Mouse (Mus musculus) midbrain, embryonic 15.5 days (tissue): ENCODE measurements around the gene Coq2. TPM values are rescaled to one million over a fixed set of nuclear protein-coding genes. Genes with fewer than 3 reads are reported as not detected.

Source experiments
- ATAC-seq: fragments of 200-750 bp; cut with Nextera tagmentation; replicated peaks from 2 replicates; pipeline ENCODE4 v1.8.0; 2017; ENCODE audit warnings: moderate TSS enrichment
- H3K27ac ChIP-seq: fragments of 300-500 bp; sonication (generic); 2 replicates; pipeline ENCODE4 v1.5.1; 2015; ENCODE audit warnings: mild to moderate bottlenecking, inconsistent platforms
- H3K27me3 ChIP-seq: fragments of 300-500 bp; sonication (generic); replicated peaks from 2 replicates; pipeline ENCODE4 v1.6.1; 2015; ENCODE audit warnings: inconsistent platforms
- H3K36me3 ChIP-seq: fragments of 300-500 bp; sonication (generic); replicated peaks from 2 replicates; pipeline ENCODE4 v1.6.1; 2015; ENCODE audit warnings: inconsistent platforms
- H3K4me1 ChIP-seq: fragments of 300-500 bp; sonication (generic); 2 replicates; pipeline ENCODE4 v1.6.1; 2015; ENCODE audit warnings: inconsistent platforms
- H3K4me2 ChIP-seq: fragments of 300-500 bp; sonication (generic); 2 replicates; pipeline ENCODE4 v1.6.1; 2015; ENCODE audit warnings: inconsistent platforms, mild to moderate bottlenecking, moderate library complexity
- H3K4me3 ChIP-seq: fragments of 300-500 bp; sonication (generic); 2 replicates; pipeline ENCODE4 v1.5.1; 2015; ENCODE audit warnings: mild to moderate bottlenecking, inconsistent platforms
- H3K9ac ChIP-seq: fragments of 300-500 bp; sonication (generic); 2 replicates; pipeline ENCODE4 v1.6.1; 2015; ENCODE audit warnings: mild to moderate bottlenecking, inconsistent platforms
- H3K9me3 ChIP-seq: fragments of 300-500 bp; sonication (generic); 2 replicates; pipeline ENCODE4 v1.6.1; 2016; ENCODE audit warnings: inconsistent platforms
- WGBS: fragments of 180-500 bp; shearing (Covaris S2); methylation state at CpG from one replicate; pipeline ENCODE4 v1.1.7; 2015; ENCODE audit warnings: mixed read lengths; 5-methylcytosine and 5-hydroxymethylcytosine counted together
- polyA plus RNA-seq: library from polyadenylated mRNA; unstranded; fragments of >200 nt; fragmentation: Nextera tagmentation; extraction: Ambion mirVana; gene quantifications from 2 replicates; pipeline ENCODE4 v1.2.1, GENCODE M21; 2015

Coq2 gene
- polyA plus RNA-seq, 1 experiment from 2014 or later = 49.2 TPM

DNA sequence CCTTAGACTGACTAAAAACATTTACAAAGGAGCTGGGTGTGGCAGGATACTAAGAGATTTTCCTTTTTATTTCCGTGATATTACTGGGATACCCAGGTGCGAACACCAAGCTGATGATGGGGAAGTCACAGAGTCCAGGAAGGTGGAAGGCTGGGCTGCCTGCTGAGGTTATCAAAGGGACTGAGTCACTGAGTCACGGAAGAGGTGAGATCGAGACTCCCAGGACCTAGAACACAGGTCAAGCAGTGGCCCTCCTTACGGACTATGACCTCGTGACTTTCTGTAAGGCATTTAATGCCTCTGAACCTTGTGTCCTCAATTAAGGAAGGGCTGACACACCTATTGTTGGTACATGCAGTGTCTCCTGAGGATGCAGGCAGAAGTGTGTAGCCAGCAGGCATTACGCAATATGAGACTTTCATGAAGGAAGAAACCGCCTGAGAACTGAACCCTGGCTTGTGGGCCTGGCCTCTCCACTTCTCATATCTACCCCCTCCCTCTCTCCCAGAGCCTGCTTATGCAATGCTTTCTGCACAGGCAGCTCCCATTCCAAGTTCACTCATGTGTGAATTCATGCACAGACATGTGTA lies 42.3 kb downstream of the Coq2 start:
- WGBS = 89% methylated on average over 8 of the region's 8 CpGs
- no peaks in the 10 kb centered on the region for H3K27me3 ChIP-seq
- H3K27ac ChIP-seq = no peak overlapping the region
- H3K4me3 ChIP-seq = no peak overlapping the region
- no peak overlapping the region for H3K9ac ChIP-seq
- no peaks in the 10 kb centered on the region for H3K4me1 ChIP-seq
- no peak for ATAC-seq
- H3K4me2 ChIP-seq = no peak overlapping the region
- H3K36me3 ChIP-seq = no peaks in the 10 kb centered on the region
- no peaks in the 10 kb centered on the region for H3K9me3 ChIP-seq

GRCm38 (mm10) chr5:100628807-100629206 lies 46.1 kb downstream of the Coq2 start:
- WGBS = 91% methylated on average over 4 of the region's 4 CpGs
- H3K9ac ChIP-seq = no peak overlapping the region
- H3K9me3 ChIP-seq = no peaks in the 10 kb centered on the region
- H3K4me2 ChIP-seq = no peak overlapping the region
- ATAC-seq = no peak
- no peaks in the 10 kb centered on the region for H3K27me3 ChIP-seq
- no peak overlapping the region for H3K4me3 ChIP-seq
- no peaks in the 10 kb centered on the region for H3K4me1 ChIP-seq
- no peaks in the 10 kb centered on the region for H3K36me3 ChIP-seq
- H3K27ac ChIP-seq = no peak overlapping the region

DNA sequence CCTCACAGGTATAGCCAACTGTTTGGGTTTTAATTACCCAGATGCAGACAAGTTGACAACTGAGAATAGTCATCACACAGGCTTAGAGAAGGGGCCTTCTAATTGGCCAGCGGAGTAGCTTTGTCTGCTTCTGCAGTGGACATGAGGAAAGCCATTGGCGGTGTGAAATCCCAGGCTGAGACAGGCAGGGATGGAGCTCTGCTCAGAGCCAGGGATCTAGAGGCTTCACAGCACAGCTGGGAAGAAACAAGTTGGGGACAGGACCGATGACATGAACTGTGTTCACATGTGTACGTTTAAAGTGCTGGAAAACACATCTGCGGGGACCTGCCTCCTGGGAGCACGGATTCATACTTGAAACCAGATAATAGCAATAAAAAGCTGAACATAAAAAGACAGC lies 48.4 kb downstream of the Coq2 start:
- no peak overlapping the region for H3K4me3 ChIP-seq
- 71% methylated on average over 6 of the region's 6 CpGs for WGBS
- H3K9ac ChIP-seq = no peak overlapping the region
- no peaks in the 10 kb centered on the region for H3K36me3 ChIP-seq
- no peak overlapping the region for H3K27ac ChIP-seq
- no peaks in the 10 kb centered on the region for H3K4me1 ChIP-seq
- H3K4me2 ChIP-seq = no peak overlapping the region
- H3K9me3 ChIP-seq = no peaks in the 10 kb centered on the region
- ATAC-seq = no peak
- no peaks in the 10 kb centered on the region for H3K27me3 ChIP-seq

- no peak overlapping the region for H3K27ac ChIP-seq
- ATAC-seq = no peak
- no peak overlapping the region for H3K9ac ChIP-seq
- H3K36me3 ChIP-seq = no peaks in the 10 kb centered on the region
- no peak overlapping the region for H3K4me2 ChIP-seq
- H3K9me3 ChIP-seq = no peaks in the 10 kb centered on the region
- no peaks in the 10 kb centered on the region for H3K27me3 ChIP-seq
- no peak overlapping the region for H3K4me3 ChIP-seq
- 85% methylated on average over 9 of the region's 9 CpGs for WGBS
- no peaks in the 10 kb centered on the region for H3K4me1 ChIP-seq
These were observed 50.1 kb downstream of the Coq2 start for GRCm38 (mm10) chr5:100624743-100625360.

DNA sequence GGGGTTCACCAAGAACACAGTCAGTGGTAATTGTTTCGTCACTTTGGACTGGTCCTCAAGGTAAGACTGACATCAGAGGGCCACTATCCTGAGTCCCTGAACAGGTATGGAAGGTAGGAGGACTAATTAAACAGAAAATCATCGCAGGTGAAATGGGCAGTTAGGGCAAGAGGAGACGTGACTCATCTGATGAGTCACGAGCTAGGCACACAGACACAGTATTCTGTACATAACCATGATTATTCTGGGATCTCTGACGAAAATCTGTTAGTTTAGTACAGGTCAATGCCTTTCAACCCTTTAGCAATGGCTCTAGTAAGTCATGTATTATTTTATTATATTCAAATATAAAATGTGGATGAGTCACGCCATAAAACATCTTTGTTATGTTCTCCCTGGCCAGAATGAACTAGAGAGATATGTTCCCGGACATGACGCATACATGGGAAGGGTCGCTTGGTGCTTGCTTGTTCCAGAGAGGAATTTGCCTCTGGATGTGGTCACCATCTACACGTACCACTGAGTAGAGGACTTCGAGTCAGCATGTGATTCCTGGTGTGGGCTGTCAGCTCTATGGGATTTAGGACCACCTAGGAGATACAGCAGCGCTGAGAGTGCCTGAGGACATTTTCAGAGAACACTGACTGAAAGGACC lies 52.3 kb downstream of the Coq2 start:
- Histone ChIP-seq H3K27ac (no peak overlapping the region), H3K36me3 (no peaks in the 10 kb centered on the region), H3K4me2 (no peak overlapping the region), H3K4me1 (no peaks in the 10 kb centered on the region), H3K4me3 (no peak overlapping the region), H3K27me3 (no peaks in the 10 kb centered on the region), H3K9me3 (no peaks in the 10 kb centered on the region), H3K9ac (no peak overlapping the region)
- WGBS = 89% methylated on average over 12 of the region's 12 CpGs
- ATAC-seq = no peak

GRCm38 (mm10) chr5:100621876-100622508 lies 52.9 kb downstream of the Coq2 start:
- Histone ChIP-seq H3K36me3 (no peaks in the 10 kb centered on the region), H3K27me3 (no peaks in the 10 kb centered on the region), H3K4me3 (no peak overlapping the region), H3K4me1 (no peaks in the 10 kb centered on the region), H3K9me3 (no peaks in the 10 kb centered on the region), H3K4me2 (no peak overlapping the region), H3K27ac (no peak overlapping the region), H3K9ac (no peak overlapping the region)
- WGBS = 72% methylated on average over 8 of the region's 8 CpGs
- ATAC-seq = no peak

DNA sequence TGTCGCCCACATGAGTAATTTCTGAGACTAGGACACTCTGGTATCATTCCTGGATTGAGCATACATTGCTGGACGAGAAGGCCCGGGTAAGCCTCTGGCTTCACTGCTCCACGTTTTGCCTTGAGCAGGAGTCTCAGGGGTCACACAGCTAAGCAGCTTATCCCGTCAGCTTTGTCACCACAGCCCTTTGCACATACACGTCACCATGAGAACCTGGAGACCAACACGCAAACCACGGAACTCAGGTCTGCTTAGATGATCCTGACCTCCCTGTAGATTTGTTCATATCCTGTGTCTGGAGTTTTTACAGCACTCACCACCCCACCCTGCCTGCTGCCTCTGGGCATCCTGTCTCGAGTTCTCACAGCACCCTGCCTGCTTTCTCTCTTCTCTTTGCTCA lies 54.0 kb downstream of the Coq2 start:
- no peak overlapping the region for H3K4me2 ChIP-seq
- no peak overlapping the region for H3K4me3 ChIP-seq
- H3K9ac ChIP-seq = no peak overlapping the region
- WGBS = 45% methylated on average over 9 of the region's 9 CpGs
- no peaks in the 10 kb centered on the region for H3K36me3 ChIP-seq
- H3K27ac ChIP-seq = no peak overlapping the region
- no peak for ATAC-seq
- H3K9me3 ChIP-seq = no peaks in the 10 kb centered on the region
- H3K27me3 ChIP-seq = no peaks in the 10 kb centered on the region
- no peaks in the 10 kb centered on the region for H3K4me1 ChIP-seq

DNA sequence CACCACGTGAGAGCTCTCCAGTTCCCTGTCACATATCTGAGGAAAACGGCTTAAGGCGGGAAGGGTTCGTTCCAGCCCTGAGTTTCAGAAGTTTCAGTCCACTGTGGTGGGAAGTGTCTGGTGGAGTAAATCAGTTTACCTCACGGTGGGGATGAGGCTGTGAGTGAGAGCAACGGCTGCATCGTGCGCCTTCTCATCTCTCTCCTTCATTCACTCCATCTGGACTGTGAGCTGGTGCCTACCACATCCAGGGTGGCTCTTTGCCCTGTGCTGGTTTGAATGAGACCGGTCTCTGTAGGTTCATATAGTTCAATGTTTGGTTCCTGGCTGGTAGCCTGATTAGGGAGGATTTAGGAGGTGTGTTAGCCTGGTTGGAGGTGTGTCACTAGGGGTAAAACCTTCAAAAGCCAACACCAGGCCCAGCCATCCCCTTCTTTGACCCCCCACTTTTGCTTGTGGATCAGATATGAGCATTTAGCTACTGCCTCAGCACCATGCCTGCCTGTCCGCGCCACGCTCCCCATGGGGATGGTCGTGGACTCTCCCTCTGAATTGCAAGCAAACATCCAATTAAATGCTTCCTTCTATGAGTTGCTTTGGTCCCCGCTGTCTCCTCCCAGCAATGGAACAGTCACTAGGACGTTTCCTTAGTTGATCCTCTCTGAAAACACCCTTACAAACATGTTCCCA lies 55.2 kb downstream of the Coq2 start:
- no peaks in the 10 kb centered on the region for H3K36me3 ChIP-seq
- ATAC-seq = no peak
- no peaks in the 10 kb centered on the region for H3K27me3 ChIP-seq
- H3K4me2 ChIP-seq = no peak overlapping the region
- no peaks in the 10 kb centered on the region for H3K4me1 ChIP-seq
- WGBS = 88% methylated on average over 15 of the region's 15 CpGs
- H3K27ac ChIP-seq = no peak overlapping the region
- H3K4me3 ChIP-seq = no peak overlapping the region
- no peak overlapping the region for H3K9ac ChIP-seq
- H3K9me3 ChIP-seq = no peaks in the 10 kb centered on the region

DNA sequence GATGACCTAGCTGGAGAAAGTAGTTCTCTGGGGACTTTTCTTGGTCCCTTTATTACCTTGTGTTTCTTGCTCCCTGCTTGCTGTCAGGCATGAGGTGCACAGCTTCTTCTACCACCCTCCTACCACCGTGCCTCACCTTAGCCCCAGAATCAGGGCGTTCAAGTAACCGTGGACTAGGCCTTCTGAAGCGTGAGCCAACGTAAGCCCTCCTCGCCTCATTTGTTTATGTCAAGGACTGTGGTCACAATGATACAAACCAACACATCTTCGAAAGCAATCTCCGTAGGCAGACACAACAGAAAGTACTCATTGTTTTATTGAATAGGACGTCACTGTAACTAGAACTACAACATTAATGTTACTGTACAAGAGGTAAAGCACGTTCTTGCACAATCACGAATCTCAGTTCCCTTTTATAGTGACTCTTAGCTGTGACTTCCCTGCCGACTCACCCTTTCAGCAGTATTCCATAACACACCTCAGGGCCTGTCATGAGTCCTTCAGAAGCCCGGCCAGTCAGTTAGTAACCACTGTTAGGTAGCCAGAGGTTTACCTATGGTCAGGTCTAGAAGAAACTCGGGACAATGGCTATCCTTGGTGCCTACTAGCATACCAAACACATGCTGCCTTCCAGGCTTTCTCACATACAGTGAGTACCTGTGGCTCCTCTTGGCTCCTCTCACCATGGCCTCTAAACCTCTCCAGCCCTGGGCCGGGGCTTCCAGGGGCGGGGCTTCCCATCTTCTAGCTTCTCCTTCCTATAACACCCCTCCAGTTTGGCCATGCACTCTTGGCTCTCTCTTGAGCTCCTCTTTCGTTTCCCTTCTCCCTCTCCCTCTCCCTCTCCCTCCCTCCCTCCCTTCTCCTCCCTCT lies 60.8 kb downstream of the Coq2 start:
- Histone ChIP-seq H3K4me2 (no peak overlapping the region), H3K36me3 (no peaks in the 10 kb centered on the region), H3K27ac (no peak overlapping the region), H3K27me3 (no peaks in the 10 kb centered on the region), H3K9ac (no peak overlapping the region), H3K4me3 (no peak overlapping the region), H3K4me1 (no peaks in the 10 kb centered on the region), H3K9me3 (no peaks in the 10 kb centered on the region)
- ATAC-seq = no peak
- 87% methylated on average over 17 of the region's 17 CpGs for WGBS

GRCm38 (mm10) chr5:100607868-100608267 lies 67.1 kb downstream of the Coq2 start:
- ATAC-seq = no peak
- H3K9me3 ChIP-seq = no peaks in the 10 kb centered on the region
- 88% methylated on average over 9 of the region's 9 CpGs for WGBS

DNA sequence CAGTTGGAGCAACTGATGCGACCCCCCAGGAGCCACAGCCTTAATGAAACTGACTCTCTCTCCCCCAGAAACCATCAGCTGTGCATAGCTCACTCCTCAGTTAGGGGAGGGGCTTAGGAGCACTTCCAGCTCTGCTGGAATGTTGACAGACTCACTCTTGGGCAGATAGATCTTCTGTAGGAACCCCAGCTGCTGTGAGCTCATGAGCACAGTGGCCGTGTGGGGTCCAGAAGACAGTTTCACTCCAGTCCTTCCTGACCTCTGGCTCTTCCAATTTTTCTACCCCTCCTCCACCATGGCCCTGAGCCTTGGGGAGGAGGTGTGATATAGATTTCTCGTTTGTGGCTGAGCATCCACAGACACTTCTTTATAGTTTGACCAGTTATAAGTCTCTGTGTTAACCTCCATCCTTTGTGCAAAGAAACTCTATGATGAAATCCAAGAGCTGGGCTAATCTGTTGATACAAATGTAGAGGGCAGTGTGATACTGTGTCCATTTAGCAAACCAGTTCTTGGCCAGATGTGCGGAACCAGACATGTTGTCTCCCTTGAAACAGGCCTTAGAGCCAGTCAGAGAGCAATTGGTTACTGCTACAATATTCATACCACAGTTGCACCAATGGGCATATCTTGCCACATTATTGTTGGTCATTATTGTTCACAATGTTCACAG lies 67.7 kb downstream of the Coq2 start:
- Histone ChIP-seq H3K9ac (no peak overlapping the region), H3K4me1 (no peaks in the 10 kb centered on the region), H3K4me2 (no peak overlapping the region), H3K36me3 (no peaks in the 10 kb centered on the region), H3K27me3 (no peaks in the 10 kb centered on the region), H3K4me3 (no peak overlapping the region), H3K27ac (no peak overlapping the region), H3K9me3 (no peaks in the 10 kb centered on the region)
- 75% methylated on average over 4 of the region's 4 CpGs for WGBS
- no peak for ATAC-seq

More at GRCm38 (mm10) chr5:100607868-100608267, 67.1 kb downstream of the Coq2 start:
- no peaks in the 10 kb centered on the region for H3K36me3 ChIP-seq
- no peak overlapping the region for H3K9ac ChIP-seq
- H3K4me1 ChIP-seq = no peaks in the 10 kb centered on the region
- no peak overlapping the region for H3K4me3 ChIP-seq
- H3K27ac ChIP-seq = no peak overlapping the region
- no peaks in the 10 kb centered on the region for H3K27me3 ChIP-seq
- no peak overlapping the region for H3K4me2 ChIP-seq
